Mouse (Mus musculus): ENCODE measurements around the gene Psd4. TPM values are rescaled to one million over a fixed set of nuclear protein-coding genes. Genes with fewer than 3 reads are reported as not detected.
A peak's percentile ranks its signal among the peaks of the same experiment; 100 is the strongest.

The Psd4 gene
- polyA plus RNA-seq, 1 experiment from 2014 or later, result 3.4 TPM

DNA sequence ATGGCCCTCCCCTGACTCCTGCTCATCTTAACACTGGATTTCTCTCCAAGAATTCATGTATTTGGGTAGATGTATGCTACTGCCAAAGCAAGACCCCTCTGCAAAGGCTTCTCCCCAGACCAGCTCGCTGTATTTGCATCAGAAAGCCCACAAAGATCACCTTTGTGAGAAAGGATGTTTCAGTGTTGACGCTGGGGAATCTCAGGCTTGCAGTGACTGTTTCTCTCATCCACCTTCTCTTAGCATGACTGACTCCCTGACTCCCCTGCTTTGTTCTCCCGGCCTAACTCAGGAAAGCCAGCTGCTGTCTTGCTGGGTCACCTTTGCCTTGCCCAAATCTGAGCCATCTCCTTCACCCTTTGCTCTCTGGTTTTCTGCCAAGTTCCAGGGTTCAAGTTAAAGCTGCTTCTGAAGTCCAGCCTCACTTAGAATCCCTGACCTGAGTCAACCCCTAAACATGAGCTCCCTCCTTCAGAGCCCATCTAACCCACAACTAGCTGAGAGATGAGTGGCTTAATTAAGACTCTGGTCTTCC is 75.9 kb downstream of the Psd4 start:
- Histone ChIP-seq H3K27ac (ENCODE audit: low read length) (no peak overlapping the region), H3K27me3 (ENCODE audit: control insufficient read depth, insufficient read depth, low read depth, low read length) (no peaks in the 10 kb centered on the region), H3K36me3 (ENCODE audit: control insufficient read depth, insufficient read depth, low read length) (no peaks in the 10 kb centered on the region), H3K4me2 (ENCODE audit: low read depth, low read length) (no peak overlapping the region), H3K4me1 (replicated peaks; ENCODE audit: control insufficient read depth, insufficient read depth, low read length) (no peaks in the 10 kb centered on the region), H3K4me3 (ENCODE audit: low read length) (no peak overlapping the region), H3K9ac (ENCODE audit: low read length) (no peak overlapping the region), H3K9me3 (ENCODE audit: control insufficient read depth, low read length) (no peaks in the 10 kb centered on the region)
- WGBS, result 61% methylated on average over 3 of the region's 3 CpGs
- ATAC-seq (ENCODE audit: low read depth), result no peak

DNA sequence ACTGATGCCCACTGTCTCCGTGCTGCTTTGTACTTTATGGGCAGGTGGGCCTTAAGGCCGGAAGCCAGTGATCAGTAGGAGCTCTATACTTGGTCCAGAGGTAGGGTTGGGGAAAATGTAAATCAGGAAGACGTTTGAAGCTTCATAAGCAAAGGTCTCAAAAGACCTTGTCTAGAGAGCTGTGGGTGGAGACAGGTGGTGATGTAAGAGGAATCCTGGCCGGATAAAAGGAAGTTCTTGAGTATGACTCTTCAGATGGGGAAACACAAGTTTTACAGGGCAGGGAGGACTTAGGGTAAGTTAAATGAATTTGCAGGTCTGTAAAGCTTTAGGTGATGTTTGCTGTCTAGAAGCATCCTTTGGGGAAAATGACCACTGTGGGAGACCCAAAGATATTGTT is 81.7 kb downstream of the Psd4 start:
- no peak overlapping the region for H3K9ac ChIP-seq (ENCODE audit: low read length)
- no peaks in the 10 kb centered on the region for H3K9me3 ChIP-seq (ENCODE audit: control insufficient read depth, low read length)
- H3K4me3 ChIP-seq (ENCODE audit: low read length), result no peak overlapping the region
- no peaks in the 10 kb centered on the region for H3K4me1 ChIP-seq (replicated peaks; ENCODE audit: control insufficient read depth, insufficient read depth, low read length)
- H3K4me2 ChIP-seq (ENCODE audit: low read depth, low read length), result no peak overlapping the region
- H3K27ac ChIP-seq (ENCODE audit: low read length), result no peak overlapping the region
- no peak for ATAC-seq (ENCODE audit: low read depth)
- 75% methylated on average over 4 of the region's 4 CpGs for WGBS
- no peaks in the 10 kb centered on the region for H3K27me3 ChIP-seq (ENCODE audit: control insufficient read depth, insufficient read depth, low read depth, low read length)
- no peaks in the 10 kb centered on the region for H3K36me3 ChIP-seq (ENCODE audit: control insufficient read depth, insufficient read depth, low read length)

DNA sequence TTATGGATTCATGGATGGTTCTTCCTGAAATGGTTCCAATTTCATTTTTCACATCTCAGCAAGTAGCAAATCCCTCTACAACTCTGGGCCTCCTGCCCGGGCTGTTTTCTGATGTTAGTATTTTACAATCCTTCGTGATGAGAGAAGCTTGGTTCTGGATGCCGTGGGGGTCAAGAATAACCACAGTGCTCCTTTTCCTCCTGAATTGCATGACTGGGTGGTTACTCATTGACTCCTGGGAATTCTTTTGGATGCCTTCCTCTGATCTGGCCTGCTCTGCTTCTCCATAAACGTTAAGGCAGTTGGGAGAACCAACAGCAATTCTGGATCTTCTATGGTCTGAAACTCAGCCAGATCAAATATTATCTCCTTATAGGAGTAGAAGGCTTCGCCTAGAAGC is 85.8 kb downstream of the Psd4 start:
- no peak overlapping the region for H3K4me2 ChIP-seq (ENCODE audit: low read depth, low read length)

DNA sequence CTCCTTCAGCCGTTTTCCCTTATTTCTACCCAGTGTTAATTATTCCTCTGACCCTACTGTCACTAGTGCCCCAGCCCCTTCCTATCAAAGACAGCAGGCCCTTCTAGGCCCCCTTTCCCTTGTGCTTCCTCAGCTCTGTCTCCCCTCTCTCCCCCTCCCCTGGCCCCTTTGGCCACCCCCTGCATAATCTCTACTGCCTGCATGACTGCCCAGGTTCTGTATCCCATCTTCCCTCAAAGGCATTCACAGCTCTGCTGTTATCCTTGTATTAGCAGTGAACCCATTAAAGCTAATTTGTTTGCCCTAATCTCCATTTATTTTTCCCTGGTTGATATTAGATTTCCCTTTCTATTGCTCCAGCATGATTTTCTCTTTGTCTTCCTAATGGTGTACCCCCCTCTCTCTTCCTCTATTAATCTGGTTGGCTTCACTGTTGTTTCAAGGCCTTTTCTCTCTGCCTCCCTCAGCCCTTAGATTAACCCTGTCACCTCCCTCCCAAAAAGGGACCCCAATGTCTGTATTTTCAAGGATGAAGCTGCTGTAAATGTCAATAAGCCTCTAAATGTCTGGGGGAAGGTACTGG is 87.1 kb downstream of the Psd4 start:
- H3K27ac ChIP-seq (ENCODE audit: low read length), result no peak overlapping the region
- no peaks in the 10 kb centered on the region for H3K27me3 ChIP-seq (ENCODE audit: control insufficient read depth, insufficient read depth, low read depth, low read length)
- H3K9ac ChIP-seq (ENCODE audit: low read length), result no peak overlapping the region
- no peaks in the 10 kb centered on the region for H3K9me3 ChIP-seq (ENCODE audit: control insufficient read depth, low read length)
- no peaks in the 10 kb centered on the region for H3K36me3 ChIP-seq (ENCODE audit: control insufficient read depth, insufficient read depth, low read length)
- WGBS, result 47% methylated on average over 1 of the region's 1 CpGs
- ATAC-seq (ENCODE audit: low read depth), result no peak
- no peak overlapping the region for H3K4me3 ChIP-seq (ENCODE audit: low read length)
- H3K4me1 ChIP-seq (replicated peaks; ENCODE audit: control insufficient read depth, insufficient read depth, low read length), result no peaks in the 10 kb centered on the region
- no peak overlapping the region for H3K4me2 ChIP-seq (ENCODE audit: low read depth, low read length)

More for the DNA sequence above, 85.8 kb downstream of the Psd4 start:
- H3K9ac ChIP-seq (ENCODE audit: low read length), result no peak overlapping the region
- H3K27me3 ChIP-seq (ENCODE audit: control insufficient read depth, insufficient read depth, low read depth, low read length), result no peaks in the 10 kb centered on the region
- ATAC-seq (ENCODE audit: low read depth), result no peak
- no peaks in the 10 kb centered on the region for H3K4me1 ChIP-seq (replicated peaks; ENCODE audit: control insufficient read depth, insufficient read depth, low read length)
- no peaks in the 10 kb centered on the region for H3K9me3 ChIP-seq (ENCODE audit: control insufficient read depth, low read length)
- 69% methylated on average over 5 of the region's 5 CpGs for WGBS
- no peaks in the 10 kb centered on the region for H3K36me3 ChIP-seq (ENCODE audit: control insufficient read depth, insufficient read depth, low read length)
- no peak overlapping the region for H3K27ac ChIP-seq (ENCODE audit: low read length)
- no peak overlapping the region for H3K4me3 ChIP-seq (ENCODE audit: low read length)

DNA sequence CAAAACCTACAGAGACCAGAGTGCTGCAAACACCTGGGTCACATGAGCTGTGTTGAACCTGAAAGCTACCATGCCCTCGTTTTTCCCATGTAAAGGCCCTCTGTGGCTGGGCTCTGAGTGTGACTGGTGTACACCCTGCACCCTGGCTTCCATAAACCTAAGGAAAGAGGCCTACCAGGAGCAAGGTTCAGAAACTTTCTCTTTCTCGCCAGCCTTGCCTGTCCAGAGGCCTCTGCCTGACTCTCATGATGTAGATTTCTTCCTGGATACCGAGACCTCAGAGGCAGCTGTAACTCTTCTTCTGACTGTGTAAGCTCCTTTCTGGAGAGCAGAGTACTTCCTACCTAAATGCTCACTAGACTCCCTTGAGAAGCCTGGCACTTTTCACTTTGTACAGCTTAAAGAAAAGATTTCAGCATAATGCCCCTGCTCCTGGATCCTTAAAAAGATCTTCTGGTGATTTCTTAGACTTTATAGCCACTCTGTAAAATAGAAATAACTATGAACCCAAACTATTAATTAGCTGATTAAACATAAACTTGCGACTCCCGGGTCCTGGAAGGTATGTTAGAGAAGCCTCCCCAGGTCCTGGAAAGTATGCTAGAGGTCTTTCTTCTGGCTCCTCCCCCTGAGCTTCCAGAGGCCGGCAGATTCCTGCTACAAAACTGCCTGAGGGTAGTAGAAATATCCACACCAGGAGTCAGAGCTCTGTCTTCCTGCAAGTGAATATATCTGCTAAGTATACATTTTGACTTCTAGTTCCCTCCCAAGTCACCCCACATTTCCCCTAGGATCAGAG is 87.9 kb downstream of the Psd4 start:
- no peak overlapping the region for H3K4me2 ChIP-seq (ENCODE audit: low read depth, low read length)
- H3K27ac ChIP-seq (ENCODE audit: low read length), result no peak overlapping the region
- H3K4me3 ChIP-seq (ENCODE audit: low read length), result no peak overlapping the region
- H3K4me1 ChIP-seq (replicated peaks; ENCODE audit: control insufficient read depth, insufficient read depth, low read length), result no peaks in the 10 kb centered on the region
- no peak overlapping the region for H3K9ac ChIP-seq (ENCODE audit: low read length)
- no peak for ATAC-seq (ENCODE audit: low read depth)
- WGBS, result 27% methylated on average over 6 of the region's 6 CpGs
- no peaks in the 10 kb centered on the region for H3K27me3 ChIP-seq (ENCODE audit: control insufficient read depth, insufficient read depth, low read depth, low read length)
- H3K9me3 ChIP-seq (ENCODE audit: control insufficient read depth, low read length), result no peaks in the 10 kb centered on the region
- H3K36me3 ChIP-seq (ENCODE audit: control insufficient read depth, insufficient read depth, low read length), result no peaks in the 10 kb centered on the region

DNA sequence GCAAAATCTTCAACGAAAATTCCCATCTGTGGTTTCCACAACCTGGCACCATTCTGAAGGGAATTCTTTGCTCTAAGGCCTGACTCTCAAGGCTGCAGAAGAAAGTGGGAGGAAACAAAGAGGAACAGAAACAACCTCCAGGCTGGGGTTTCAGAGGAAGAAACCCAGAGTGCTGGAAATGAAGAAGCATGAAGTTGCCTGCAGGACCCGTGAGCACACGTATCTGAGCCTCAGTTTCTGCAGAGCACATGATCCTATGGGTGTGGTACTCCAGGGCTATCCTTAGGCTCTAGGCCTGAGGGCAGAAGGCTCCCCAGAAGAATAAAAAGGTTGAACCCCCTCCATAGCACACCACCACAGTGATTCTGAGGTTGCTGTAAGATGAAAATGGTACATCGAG is 89.5 kb downstream of the Psd4 start:
- Histone ChIP-seq H3K27ac (ENCODE audit: low read length) (no peak overlapping the region), H3K27me3 (ENCODE audit: control insufficient read depth, insufficient read depth, low read depth, low read length) (no peaks in the 10 kb centered on the region), H3K36me3 (ENCODE audit: control insufficient read depth, insufficient read depth, low read length) (no peaks in the 10 kb centered on the region), H3K9ac (ENCODE audit: low read length) (no peak overlapping the region), H3K4me1 (replicated peaks; ENCODE audit: control insufficient read depth, insufficient read depth, low read length) (no peaks in the 10 kb centered on the region), H3K4me2 (ENCODE audit: low read depth, low read length) (no peak overlapping the region), H3K4me3 (ENCODE audit: low read length) (no peak overlapping the region), H3K9me3 (ENCODE audit: control insufficient read depth, low read length) (no peaks in the 10 kb centered on the region)
- 94% methylated on average over 4 of the region's 4 CpGs for WGBS
- no peak for ATAC-seq (ENCODE audit: low read depth)

DNA sequence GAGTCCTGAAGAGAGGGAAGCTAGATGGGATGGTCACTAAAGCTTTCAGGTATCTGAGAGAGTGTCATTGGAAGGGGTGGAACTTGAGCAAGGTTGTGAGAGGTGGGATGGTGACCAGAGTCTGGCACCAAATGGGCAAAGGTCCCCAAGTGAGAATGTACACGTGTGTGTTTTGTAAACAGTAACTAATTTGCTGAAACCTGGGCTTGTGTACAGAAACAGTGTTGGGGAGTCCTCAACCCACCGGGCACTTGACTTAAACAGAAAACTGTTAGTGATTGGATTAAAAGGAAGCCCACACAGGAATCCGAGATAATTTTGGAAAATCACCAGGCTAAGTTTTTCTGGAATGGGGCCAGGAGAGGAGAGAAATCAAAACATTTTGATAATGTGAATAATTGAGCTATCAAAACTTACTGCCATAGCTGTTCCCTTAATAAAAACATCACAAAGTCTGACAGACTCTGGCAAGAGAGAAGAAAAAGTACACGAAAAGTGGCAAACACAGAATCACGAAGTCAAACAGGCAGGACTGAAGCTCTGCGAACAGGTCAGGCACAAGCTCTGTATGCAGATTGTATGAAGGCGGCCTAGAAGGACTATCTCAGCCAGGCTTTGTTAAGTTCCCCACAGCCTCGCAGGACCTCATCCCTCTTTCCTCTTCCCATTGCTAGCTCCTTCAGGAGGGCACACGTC is 92.9 kb downstream of the Psd4 start:
- 14% methylated on average over 9 of the region's 9 CpGs for WGBS
- H3K4me1 ChIP-seq (replicated peaks; ENCODE audit: control insufficient read depth, insufficient read depth, low read length), result no peaks in the 10 kb centered on the region

DNA sequence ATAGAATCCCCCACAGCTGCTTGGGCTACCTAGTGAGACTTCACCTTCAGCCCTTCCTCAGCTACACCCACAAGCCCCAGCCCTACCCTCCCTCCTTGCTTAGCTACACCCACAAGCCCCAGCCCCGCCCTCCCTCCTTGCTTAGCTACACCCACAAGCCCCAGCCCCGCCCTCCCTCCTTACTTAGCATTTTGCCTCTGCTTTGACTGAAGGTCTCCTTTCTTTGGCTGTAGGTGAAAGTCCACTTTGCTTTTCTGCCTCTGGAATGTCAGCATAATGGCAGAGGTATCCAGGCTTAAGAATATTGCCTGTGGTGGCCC is 93.4 kb downstream of the Psd4 start:
- Histone ChIP-seq H3K9ac (ENCODE audit: low read length) (no peak overlapping the region), H3K4me2 (ENCODE audit: low read depth, low read length) (no peak overlapping the region), H3K4me1 (replicated peaks; ENCODE audit: control insufficient read depth, insufficient read depth, low read length) (no peaks in the 10 kb centered on the region), H3K27me3 (ENCODE audit: control insufficient read depth, insufficient read depth, low read depth, low read length) (no peaks in the 10 kb centered on the region), H3K36me3 (ENCODE audit: control insufficient read depth, insufficient read depth, low read length) (no peaks in the 10 kb centered on the region), H3K4me3 (ENCODE audit: low read length) (no peak overlapping the region), H3K27ac (ENCODE audit: low read length) (no peak overlapping the region), H3K9me3 (ENCODE audit: control insufficient read depth, low read length) (no peaks in the 10 kb centered on the region)
- ATAC-seq (ENCODE audit: low read depth), result peak; percentile 70; the same call in 1 of the 2 replicates
- WGBS, result 20% methylated on average over 1 of the region's 2 CpGs

More for the DNA sequence above, 92.9 kb downstream of the Psd4 start:
- Histone ChIP-seq H3K4me3 (ENCODE audit: low read length) (no peak overlapping the region), H3K27me3 (ENCODE audit: control insufficient read depth, insufficient read depth, low read depth, low read length) (no peaks in the 10 kb centered on the region), H3K4me2 (ENCODE audit: low read depth, low read length) (no peak overlapping the region), H3K36me3 (ENCODE audit: control insufficient read depth, insufficient read depth, low read length) (no peaks in the 10 kb centered on the region), H3K27ac (ENCODE audit: low read length) (no peak overlapping the region), H3K9me3 (ENCODE audit: control insufficient read depth, low read length) (no peaks in the 10 kb centered on the region), H3K9ac (ENCODE audit: low read length) (no peak overlapping the region)
- peak; percentile 26; the same call in 1 of the 2 replicates for ATAC-seq (ENCODE audit: low read depth)

Data from lung, embryonic 16.5 days (tissue).